Mouse (Mus musculus) erythroblast, embryonic 14.5 days (primary cell): ENCODE data around the gene Mdc1. TPM values are rescaled to one million over a fixed set of nuclear protein-coding genes. Genes with fewer than 3 reads are reported as not detected.
A peak's percentile ranks its signal among the peaks of the same experiment; 100 is the strongest.

Experiments used
- H3K27me3 ChIP-seq: 2 replicates; pipeline ENCODE4 v1.6.1; 2012; ENCODE audit warnings: inconsistent platforms; ENCODE audit not compliant: control insufficient read depth
- H3K36me3 ChIP-seq: 2 replicates; pipeline ENCODE4 v1.6.1; 2012; ENCODE audit warnings: mild to moderate bottlenecking, inconsistent platforms; ENCODE audit not compliant: control insufficient read depth
- H3K4me1 ChIP-seq: 2 replicates; pipeline ENCODE4 v1.6.1; 2012; ENCODE audit warnings: inconsistent platforms; ENCODE audit not compliant: control insufficient read depth
- H3K4me3 ChIP-seq: replicated peaks from 2 replicates; pipeline ENCODE3; 2012; ENCODE audit warnings: moderate library complexity, mild to moderate bottlenecking, inconsistent platforms
- H3K9me3 ChIP-seq: 2 replicates; pipeline ENCODE4 v1.6.1; 2012; ENCODE audit warnings: low read length, inconsistent platforms, mixed read lengths; ENCODE audit not compliant: control insufficient read depth
- GATA1 ChIP-seq: IDR thresholded peaks from 2 replicates; pipeline ENCODE4 v1.6.1; 2012; ENCODE audit warnings: low read length, inconsistent platforms, mixed read lengths
- TAL1 ChIP-seq: IDR thresholded peaks from 3 replicates; pipeline ENCODE4 v1.6.1; 2012; ENCODE audit warnings: low read length, inconsistent platforms, mixed read lengths
- polyA plus RNA-seq: library from polyadenylated mRNA; stranded (reverse); fragments of >175 nt; gene quantifications from 2 replicates; pipeline ENCODE4 v1.2.3, GENCODE M21; 2012

Gene Mdc1
- polyA plus RNA-seq, 1 experiment: 1.1 TPM

- Histone ChIP-seq H3K4me3 (peak within 1 kb of the TSS; percentile 88), H3K36me3 (peaks cover 52% of the 10 kb centered on the region), H3K4me1 (peaks cover 57% of the 10 kb centered on the region), H3K9me3 (peaks cover 9% of the 10 kb centered on the region; the same call in 1 of the 2 replicates), H3K27me3 (peaks cover 32% of the 10 kb centered on the region)
- TF ChIP-seq GATA1 (no peak), TAL1 (no peak)
Measured at GRCm38 (mm10) chr17:35861198-35861857, 20.0 kb downstream of the Mdc1 start, which contains the start of gene Nrm. Gene Nrm, plus strand, starts transcription at chr17:35861318.

GRCm38 (mm10) chr17:35864832-35865353 lies 23.6 kb downstream of the Mdc1 start:
- Histone ChIP-seq H3K27me3 (peaks cover 68% of the 10 kb centered on the region), H3K4me3 (no peak overlapping the region), H3K9me3 (peaks cover 16% of the 10 kb centered on the region; the same call in 1 of the 2 replicates), H3K36me3 (peaks cover 19% of the 10 kb centered on the region), H3K4me1 (peaks cover 72% of the 10 kb centered on the region)
- TF ChIP-seq GATA1: no peak
- no peak for TF ChIP-seq TAL1

- H3K27me3 ChIP-seq: peaks cover 76% of the 10 kb centered on the region
- TF ChIP-seq TAL1 (no peak), GATA1 (no peak)
- H3K4me1 ChIP-seq: peaks cover 67% of the 10 kb centered on the region
- H3K36me3 ChIP-seq: peaks cover 18% of the 10 kb centered on the region
- peaks cover 16% of the 10 kb centered on the region; the same call in 1 of the 2 replicates for H3K9me3 ChIP-seq
- peak within 1 kb of the TSS; percentile 53 for H3K4me3 ChIP-seq
Measured at GRCm38 (mm10) chr17:35865481-35866280, 24.4 kb downstream of the Mdc1 start, which contains the start of gene Ppp1r18. Gene Ppp1r18, plus strand, starts transcription at chr17:35865593.

- Histone ChIP-seq H3K27me3 (peaks cover 82% of the 10 kb centered on the region), H3K36me3 (peaks cover 18% of the 10 kb centered on the region), H3K4me3 (peak overlapping the region; percentile 53), H3K4me1 (peaks cover 60% of the 10 kb centered on the region), H3K9me3 (peaks cover 21% of the 10 kb centered on the region)
- TF ChIP-seq GATA1 (no peak), TAL1 (no peak)
Measured at GRCm38 (mm10) chr17:35866281-35866831, 25.0 kb downstream of the Mdc1 start.

- peaks cover 85% of the 10 kb centered on the region for H3K27me3 ChIP-seq
- peaks cover 18% of the 10 kb centered on the region for H3K36me3 ChIP-seq
- peak overlapping the region; percentile 53 for H3K4me3 ChIP-seq
- H3K4me1 ChIP-seq: peaks cover 55% of the 10 kb centered on the region
- H3K9me3 ChIP-seq: peaks cover 23% of the 10 kb centered on the region
- TF ChIP-seq TAL1 (no peak), GATA1 (no peak)
Measured at GRCm38 (mm10) chr17:35866911-35867890, 25.9 kb downstream of the Mdc1 start.

GRCm38 (mm10) chr17:35868165-35868820 lies 27.0 kb downstream of the Mdc1 start:
- Histone ChIP-seq H3K9me3 (peaks cover 23% of the 10 kb centered on the region), H3K27me3 (peaks cover 87% of the 10 kb centered on the region), H3K4me1 (peaks cover 49% of the 10 kb centered on the region), H3K4me3 (peak overlapping the region; percentile 48), H3K36me3 (peaks cover 16% of the 10 kb centered on the region)
- no peak for TF ChIP-seq TAL1
- TF ChIP-seq GATA1: no peak

DNA sequence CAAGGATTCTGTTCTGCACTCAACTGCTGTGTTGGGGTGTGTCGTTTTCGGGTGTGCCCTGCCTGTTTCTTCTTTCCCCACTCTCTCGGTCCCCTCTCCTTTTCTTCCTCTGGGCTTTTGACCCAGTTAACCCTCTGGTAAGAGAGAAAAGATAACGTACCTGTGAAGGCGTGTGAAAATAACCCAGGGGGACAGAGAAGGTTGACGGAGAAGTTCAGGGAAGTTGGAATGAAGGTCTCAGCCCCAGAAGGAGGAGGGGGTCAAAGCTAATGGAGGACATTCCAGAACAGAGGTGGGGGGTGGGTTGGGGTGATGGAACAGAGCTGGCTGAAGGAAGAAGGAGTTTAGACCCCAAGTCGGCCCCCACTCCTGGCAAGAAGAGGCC lies 27.6 kb downstream of the Mdc1 start:
- H3K27me3 ChIP-seq: peaks cover 81% of the 10 kb centered on the region
- no peak for TF ChIP-seq GATA1
- TF ChIP-seq TAL1: no peak
- H3K36me3 ChIP-seq: peaks cover 10% of the 10 kb centered on the region
- H3K4me3 ChIP-seq: peak overlapping the region; percentile 48
- peaks cover 23% of the 10 kb centered on the region for H3K9me3 ChIP-seq
- H3K4me1 ChIP-seq: peaks cover 53% of the 10 kb centered on the region
